Mouse (Mus musculus) thymus, adult 18-20 months (tissue): ENCODE results near the gene Map2k3.
"Not testable (repeated sequence)": the region's sequence is repeated elsewhere in the genome, so short reads cannot be mapped to it uniquely, and the experiment has no call there.

Experiments
- DNase-seq, 2 experiments: peaks; one replicate each; pipeline ENCODE4 v3.0.0; 2022; ENCODE audit warnings: mixed read lengths in 2 of 2

Map2k3 gene

GRCm38 (mm10) chr11:60931869-60932481 lies at the start of gene Map2k3:
TSS of gene Map2k3 (plus strand) at chr11:60932033.
- peak; percentile 93 to 94 for DNase-seq

DNA sequence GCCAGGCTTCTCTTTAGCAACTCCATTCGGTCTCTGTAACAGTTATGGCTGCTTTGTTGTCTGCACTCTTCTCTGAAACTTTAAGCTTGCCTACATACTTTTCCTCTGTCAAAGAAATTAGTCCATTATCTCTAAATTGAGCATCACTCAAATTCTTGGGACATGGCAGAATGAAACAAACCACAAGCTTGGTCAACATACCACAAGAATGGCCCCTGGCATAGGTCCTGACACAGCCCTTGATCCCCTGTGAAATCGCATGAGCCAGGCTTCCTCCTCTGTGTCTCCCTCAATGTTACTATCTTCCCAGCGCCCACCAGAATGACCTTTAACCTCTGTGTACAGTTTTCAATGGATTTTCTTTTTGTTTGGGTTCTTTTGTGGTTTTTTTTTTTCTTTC lies 49.4 kb upstream of the Map2k3 start:
- DNase-seq = no peak

DNA sequence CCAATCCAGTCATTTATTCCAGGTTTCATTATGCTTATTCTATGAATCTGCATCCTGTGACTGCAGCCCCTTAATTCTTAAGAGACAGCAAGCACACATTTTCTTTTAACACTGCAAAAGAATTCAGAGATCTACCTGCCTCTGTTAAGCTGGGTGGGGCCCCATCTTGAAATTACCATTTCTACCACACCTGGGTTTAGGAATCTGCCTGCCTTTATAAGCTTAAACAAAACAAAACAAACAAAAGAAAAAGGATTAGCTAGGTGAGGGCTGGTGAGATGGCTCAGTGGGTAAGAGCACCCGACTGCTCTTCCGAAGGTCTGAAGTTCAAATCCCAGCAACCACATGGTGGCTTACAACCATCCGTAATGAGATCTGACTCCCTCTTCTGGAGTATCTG lies 44.8 kb upstream of the Map2k3 start:
- DNase-seq = not testable (repeated sequence)

DNA sequence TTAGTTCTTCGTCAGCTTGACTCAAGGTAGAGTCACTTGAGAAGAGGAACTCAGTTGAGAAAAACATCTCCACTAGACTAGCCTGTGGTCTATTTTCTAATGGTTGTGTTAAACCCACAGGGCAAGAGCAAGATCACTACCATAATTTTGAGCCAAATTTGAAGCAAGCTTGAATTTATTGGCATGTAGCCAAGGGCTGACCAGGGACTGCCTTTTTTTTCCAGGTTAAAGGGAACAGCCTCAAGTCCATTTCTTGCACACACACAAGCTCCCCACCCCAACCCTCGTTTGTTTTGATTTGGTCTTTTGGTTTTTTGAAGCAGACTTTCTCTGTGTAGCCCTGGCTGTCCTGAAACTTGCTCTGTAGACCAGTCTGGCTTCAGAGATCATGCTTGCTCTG lies 42.0 kb upstream of the Map2k3 start:
- DNase-seq = no peak

GRCm38 (mm10) chr11:60890286-60890685 lies 41.5 kb upstream of the Map2k3 start:
- no peak for DNase-seq

- DNase-seq = no peak
These were observed 41.1 kb upstream of the Map2k3 start for GRCm38 (mm10) chr11:60890744-60891143.

- DNase-seq = no peak
These were observed 35.9 kb upstream of the Map2k3 start for GRCm38 (mm10) chr11:60895915-60896314.

DNA sequence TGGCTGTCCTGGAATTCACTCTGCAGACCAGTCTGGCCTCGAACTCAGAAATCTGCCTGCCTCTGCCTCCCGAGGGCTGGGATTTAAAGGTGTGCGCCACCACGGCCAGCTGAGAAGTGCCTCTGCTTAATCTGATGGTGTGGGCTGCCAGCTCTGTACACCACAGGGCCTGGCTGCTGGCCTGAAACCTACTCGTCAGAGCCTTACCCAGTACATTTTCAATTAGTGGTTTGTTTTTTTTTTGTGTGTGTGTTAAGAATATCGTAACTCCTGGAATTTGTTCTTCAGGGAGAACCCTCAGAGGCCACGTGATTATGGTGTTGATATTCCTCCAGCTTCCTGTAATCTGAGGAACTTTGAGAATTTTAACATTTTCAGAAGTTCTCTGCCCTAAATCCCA lies 29.8 kb upstream of the Map2k3 start:
- DNase-seq = no peak

DNA sequence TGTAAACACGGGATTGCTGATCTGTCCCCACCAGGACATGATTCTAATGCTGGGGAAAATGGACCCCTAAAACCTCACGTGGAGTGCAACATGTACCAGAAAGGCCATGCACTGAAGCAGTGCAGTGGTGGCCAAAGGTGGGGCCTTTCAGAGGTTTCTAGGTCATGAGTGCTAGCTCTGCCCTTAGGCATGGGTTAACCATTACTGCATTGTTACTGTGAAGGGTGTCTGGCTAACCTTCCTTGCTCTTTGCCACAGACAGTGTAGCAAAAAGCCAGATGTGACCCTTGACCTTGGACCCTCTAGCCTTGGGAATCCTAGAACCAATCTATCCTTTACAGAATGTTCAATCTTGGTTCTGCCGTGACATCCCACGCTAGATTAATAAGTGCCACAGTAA lies 29.3 kb upstream of the Map2k3 start:
- DNase-seq = no peak

- DNase-seq = no peak
These were observed 28.2 kb upstream of the Map2k3 start for GRCm38 (mm10) chr11:60903661-60904061.

DNA sequence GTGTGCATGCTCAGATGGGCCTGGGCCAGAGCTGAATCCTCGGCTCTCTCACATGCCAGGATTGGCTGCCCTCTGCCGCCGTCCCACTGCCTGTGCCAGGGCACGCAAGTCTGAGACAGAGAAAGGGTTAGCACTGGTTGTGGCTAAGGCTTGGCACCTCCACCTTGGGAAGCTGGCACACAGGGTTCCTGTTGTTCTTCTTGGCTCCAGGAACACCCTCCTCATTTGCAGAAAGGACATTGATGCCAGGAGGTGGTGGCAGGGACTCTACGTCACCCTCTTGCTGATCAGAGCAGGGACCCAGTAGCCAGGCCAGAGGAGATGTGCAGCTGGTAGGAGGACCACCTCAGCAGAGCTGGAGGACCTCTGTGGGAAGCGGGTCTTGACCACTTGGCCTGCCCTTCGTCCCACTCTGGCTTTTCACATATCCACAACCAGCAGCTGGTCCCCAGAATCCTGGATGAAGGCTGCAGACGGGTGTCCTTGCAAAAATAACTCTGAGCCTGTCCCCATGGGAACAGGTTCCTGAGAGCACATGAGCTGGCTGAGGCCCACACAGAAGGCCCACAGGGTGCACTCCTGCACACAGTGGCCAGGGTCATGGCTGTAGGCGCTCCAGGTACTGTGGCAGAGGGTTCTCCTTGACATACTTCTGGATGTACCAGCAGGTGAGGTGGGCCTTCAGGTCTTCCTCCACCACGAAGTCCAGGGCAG lies 26.3 kb upstream of the Map2k3 start:
- DNase-seq = no peak

DNA sequence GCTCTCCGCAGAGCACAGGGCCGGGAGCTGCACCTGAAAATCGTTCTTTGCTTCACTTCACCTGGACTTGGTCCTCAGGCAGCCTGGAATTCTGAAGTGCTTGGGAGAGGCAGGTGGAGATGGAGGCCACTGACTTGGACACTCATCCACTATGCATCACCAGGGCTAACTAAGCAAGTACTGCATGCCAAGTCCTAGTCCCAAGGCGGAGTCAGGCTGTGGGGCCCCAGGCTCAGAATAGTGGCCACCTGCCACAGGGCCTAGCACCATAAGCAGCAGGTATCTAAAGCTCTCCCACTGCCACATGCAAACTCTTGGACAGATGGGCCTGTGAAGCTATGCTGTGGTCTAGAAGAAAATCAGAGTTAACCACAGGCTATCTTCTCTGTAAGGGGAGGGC lies 25.4 kb upstream of the Map2k3 start:
- no peak for DNase-seq

DNA sequence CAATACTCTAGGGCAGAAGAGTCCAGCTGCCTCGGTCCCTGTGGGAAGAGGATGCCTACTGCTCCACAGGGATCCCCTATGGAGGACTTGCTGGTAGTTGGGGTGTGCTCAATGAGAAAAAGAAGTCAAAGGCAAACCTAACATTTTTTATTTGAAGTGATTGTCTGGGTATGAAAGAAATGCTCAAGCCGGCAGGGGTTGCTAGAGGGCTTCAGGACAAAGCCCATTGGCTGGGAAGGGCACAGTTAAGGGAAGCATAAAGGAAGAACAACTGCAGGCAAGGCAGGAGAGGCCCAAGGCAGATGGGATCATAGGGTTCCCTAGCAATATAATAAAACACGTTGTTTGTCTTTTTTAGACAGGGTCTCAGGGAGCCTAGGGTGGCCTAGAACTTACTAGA lies 23.8 kb upstream of the Map2k3 start:
- no peak for DNase-seq

- DNase-seq = no peak
These were observed 22.2 kb upstream of the Map2k3 start for GRCm38 (mm10) chr11:60909626-60910025.

DNA sequence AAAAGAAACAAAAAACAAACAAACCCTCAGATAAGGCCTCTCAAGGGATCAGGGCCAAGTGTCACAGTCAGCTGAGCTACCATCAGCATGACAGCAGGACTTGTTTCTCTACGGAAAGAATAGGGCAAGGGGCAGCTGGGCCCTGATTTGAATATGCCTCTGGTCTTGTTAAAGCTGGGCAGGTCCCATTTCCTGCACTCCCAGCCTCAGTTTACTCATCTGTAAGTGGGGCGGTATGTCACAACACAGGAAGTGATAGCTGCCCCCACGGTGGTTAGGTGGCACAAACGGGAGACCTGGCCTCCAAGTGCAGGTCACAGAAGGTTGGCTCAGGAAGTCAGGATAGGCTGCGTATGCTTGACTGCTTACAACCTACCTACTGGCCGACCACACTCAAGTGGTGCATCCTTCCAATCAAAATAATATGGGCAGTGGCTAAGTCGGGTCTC lies 19.3 kb upstream of the Map2k3 start:
- DNase-seq = no peak

DNA sequence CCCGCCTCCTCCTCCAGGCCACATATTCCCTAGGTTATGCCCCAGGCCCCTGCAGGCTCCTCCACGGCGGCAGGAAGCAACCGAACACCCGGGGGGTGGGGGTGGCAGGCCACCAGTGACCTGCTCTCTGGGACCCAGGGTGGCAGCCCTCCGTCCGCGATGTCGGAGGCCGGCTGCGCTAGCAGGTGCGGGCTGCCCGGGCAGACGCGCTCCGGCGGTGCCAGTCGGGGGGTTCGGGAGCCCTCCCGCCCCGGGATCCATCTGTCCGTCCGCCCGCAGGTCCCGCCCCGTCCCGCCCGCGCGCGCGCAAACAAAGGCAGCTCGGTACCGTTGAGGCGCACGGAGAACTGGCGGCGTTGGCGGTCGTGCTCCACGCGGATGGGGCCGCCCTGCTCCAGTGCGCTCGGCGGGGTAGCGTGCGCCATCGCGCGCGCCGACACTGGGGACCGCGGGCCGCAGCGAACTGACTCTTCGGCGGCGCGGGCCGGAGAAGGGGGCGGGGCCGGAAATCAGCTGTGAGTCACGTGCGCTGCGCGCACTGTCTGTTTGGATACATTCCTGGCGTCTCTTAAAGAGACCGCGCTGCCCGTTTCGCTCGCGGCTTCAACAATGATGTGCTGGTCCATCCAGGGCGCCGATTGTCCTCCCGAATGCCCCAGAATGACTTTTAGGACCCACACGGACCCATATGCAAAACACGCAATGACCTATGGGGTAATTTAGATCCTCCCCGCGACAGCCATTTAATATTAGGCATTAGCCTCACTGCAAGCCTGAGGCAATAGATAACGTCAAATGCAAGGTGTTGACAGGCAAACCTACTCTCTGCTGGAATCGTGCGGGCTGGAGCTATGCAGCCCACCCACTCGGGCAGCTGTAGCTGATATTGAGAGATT lies 18.3 kb upstream of the Map2k3 start:
- DNase-seq = peak; percentile 80 to 84

- no peak for DNase-seq
These were observed 17.3 kb upstream of the Map2k3 start, which contains the start of gene Natd1 for GRCm38 (mm10) chr11:60914491-60914890. TSS of gene Natd1 (minus strand) at chr11:60914750.

GRCm38 (mm10) chr11:60915201-60915600 lies 16.6 kb upstream of the Map2k3 start:
- DNase-seq = no peak

- no peak for DNase-seq
These were observed 11.8 kb upstream of the Map2k3 start for GRCm38 (mm10) chr11:60920021-60920420.

DNA sequence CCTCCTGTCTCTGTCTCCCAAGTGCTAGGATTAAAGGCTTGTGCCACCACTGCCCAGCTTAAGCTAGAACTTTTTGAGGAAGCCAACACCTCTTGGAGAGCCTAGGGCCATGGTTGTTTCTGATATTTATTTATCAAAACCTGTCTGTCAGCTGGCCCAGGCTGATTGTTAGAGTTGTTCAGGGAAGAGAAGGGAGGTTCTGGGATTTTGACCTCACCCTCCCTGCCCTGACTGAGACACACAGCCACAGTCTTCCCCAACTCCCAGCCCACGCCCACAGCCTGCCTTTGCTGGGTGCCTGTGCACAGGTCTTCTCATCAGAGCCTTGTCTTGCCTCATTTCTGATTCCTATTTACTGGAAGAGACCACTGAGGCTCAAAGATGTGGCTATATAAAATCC lies 9.6 kb upstream of the Map2k3 start:
- no peak for DNase-seq

GRCm38 (mm10) chr11:60922964-60923363 lies 8.9 kb upstream of the Map2k3 start:
- no peak for DNase-seq

DNA sequence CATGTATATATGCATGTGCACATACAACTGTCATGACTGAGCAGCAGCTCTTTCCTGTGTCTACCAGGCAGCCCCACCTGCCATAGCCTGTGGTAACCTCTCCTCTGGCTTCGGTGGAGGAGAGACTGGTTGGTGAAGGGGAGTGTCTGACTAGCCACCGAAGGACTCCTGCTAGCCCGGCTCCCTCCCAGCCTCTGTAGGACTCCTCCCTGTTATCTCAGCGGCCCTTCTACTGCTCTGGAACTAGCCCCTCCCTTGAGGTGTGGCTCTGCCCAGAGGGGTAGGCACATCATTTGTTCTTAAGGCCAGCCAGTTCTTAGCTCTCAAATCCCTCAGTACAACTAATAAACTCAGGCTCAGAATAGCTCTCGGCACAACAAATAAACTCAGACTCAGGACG lies 7.3 kb upstream of the Map2k3 start:
- no peak for DNase-seq

DNA sequence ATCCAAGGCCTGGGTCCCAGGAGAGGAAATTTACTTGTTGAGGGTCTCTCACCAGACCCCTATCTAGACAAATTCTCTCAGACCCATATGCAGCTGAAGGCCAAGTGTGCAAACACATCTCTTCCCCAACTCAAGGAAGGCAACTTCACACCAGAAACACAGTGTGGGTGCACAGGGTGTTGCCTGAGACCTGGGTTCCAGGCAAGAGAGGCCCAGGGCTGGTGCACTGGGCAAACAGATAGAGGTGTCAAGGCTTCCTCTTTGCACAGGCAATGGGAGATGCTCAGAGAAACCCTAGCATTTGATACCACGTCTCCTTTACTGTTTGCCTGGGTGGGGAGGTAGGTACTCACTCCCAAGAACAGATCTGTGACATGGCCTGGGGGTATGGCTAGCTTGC lies 6.9 kb upstream of the Map2k3 start:
- no peak for DNase-seq

DNA sequence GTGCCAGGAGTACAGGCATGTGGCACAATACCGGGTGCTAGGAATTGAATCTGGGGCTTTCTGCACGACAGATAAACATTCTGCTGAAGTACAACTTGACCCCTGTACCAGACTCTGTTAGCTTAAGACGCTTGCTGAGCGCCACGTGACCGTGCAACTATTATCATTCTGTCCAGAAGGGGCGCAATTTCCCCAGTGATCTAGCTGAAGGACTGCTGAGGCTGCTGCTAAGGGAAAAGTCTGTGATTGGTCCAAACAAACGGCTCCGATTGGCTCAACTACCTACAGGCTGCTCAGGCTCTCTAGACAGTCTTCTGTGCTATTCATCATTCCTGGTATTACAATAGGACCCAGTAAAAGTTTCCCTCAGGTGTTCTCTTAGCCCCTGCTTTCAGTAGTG lies 4.6 kb upstream of the Map2k3 start:
- peak; percentile 62 to 72 for DNase-seq
